Mouse (Mus musculus): Measurements from ENCODE around the gene Hist1h3d. TPM values are rescaled to one million over a fixed set of nuclear protein-coding genes. Genes with fewer than 3 reads are reported as not detected.
A peak's percentile ranks its signal among the peaks of the same experiment; 100 is the strongest.

Hist1h3d gene
- polyA plus RNA-seq, 1 experiment from 2014 or later, result 13.2 TPM

DNA sequence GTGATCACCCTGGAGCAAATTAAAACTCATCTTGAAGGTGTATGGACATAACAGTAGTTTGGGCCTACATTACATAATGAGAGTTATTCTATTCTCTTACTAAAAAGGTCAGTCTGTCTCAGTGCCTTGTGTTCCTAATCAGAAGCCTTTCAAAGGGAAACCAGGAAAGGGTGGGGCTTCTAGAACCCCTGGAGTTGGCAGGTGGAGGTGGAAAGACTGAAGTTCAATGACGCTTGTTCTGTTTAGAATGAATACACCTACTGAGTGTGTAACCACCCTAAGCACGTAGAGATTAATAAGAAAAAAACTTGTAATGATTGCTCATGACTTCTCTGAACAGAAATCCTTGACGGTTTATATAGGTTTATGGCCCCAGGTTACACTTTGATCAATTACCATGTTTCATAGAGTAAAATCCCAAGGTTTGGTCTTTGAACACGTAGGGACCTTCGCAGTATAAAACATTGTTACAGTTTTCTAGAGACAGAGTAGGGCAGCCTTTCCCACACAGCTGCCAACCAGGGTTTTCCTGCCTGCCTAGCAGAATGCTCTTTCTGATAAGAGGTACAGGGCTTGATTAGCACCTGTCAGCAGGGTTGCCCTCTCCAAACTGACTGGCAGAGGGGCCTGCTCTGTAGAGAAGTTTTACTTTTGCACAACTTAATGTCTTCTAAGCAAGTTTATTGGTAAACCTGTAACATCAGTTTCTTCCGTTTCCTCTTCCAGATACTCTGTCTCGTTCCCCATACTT lies 20.2 kb downstream of the Hist1h3d start:
- Histone ChIP-seq H3K9ac (ENCODE audit: low read length) (no peak overlapping the region), H3K9me3 (ENCODE audit: control insufficient read depth, low read length) (no peaks in the 10 kb centered on the region), H3K4me3 (ENCODE audit: low read depth, low read length) (no peak overlapping the region), H3K4me2 (ENCODE audit: low read depth, severe bottlenecking) (no peak overlapping the region), H3K27me3 (ENCODE audit: control insufficient read depth, insufficient read depth, low read length) (no peaks in the 10 kb centered on the region), H3K27ac (replicated peaks; ENCODE audit: low read depth, low read length) (no peak overlapping the region), H3K36me3 (ENCODE audit: control insufficient read depth, insufficient read depth, low read length) (no peaks in the 10 kb centered on the region), H3K4me1 (ENCODE audit: control insufficient read depth, insufficient read depth, low read length) (0 out of 2 replicates have a peak, but pooled peaks cover 5% of the 10 kb centered on the region)
- ATAC-seq (ENCODE audit: insufficient number of reproducible peaks, low FRiP score, low TSS enrichment, low read depth) (no peak), DNase-seq (ENCODE audit: low spot score) (no peak)
- 82% methylated on average over 7 of the region's 7 CpGs for WGBS

DNA sequence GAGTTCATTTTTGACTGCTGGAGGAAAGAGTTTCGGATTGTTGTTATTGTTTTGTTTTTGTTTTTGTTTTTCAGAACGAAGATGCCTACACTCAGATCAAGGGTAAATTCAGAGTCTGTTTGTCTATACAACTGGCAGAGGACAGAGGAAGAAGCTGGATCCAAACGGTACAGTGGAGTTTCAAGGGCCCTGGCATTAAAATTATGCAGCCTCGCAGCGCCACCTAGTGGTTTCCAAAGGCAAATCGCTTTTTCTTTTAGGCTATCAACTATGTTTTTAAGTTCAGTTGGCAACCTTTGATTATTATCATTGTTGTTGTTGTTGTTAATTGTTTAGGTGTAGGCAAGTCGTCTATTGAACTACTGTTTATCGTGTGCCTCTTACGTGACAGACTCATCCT lies 22.4 kb downstream of the Hist1h3d start:
- Histone ChIP-seq H3K27me3 (ENCODE audit: control insufficient read depth, insufficient read depth, low read length) (no peaks in the 10 kb centered on the region), H3K4me3 (ENCODE audit: low read depth, low read length) (no peak overlapping the region), H3K9ac (ENCODE audit: low read length) (no peak overlapping the region), H3K36me3 (ENCODE audit: control insufficient read depth, insufficient read depth, low read length) (no peaks in the 10 kb centered on the region), H3K9me3 (ENCODE audit: control insufficient read depth, low read length) (no peaks in the 10 kb centered on the region), H3K4me1 (ENCODE audit: control insufficient read depth, insufficient read depth, low read length) (0 out of 2 replicates have a peak, but pooled peaks cover 4% of the 10 kb centered on the region), H3K27ac (replicated peaks; ENCODE audit: low read depth, low read length) (no peak overlapping the region), H3K4me2 (ENCODE audit: low read depth, severe bottlenecking) (no peak overlapping the region)
- 6% methylated on average over 9 of the region's 9 CpGs for WGBS
- DNase-seq (ENCODE audit: low spot score) (peak; percentile 89), ATAC-seq (ENCODE audit: insufficient number of reproducible peaks, low FRiP score, low TSS enrichment, low read depth) (no peak)

DNA sequence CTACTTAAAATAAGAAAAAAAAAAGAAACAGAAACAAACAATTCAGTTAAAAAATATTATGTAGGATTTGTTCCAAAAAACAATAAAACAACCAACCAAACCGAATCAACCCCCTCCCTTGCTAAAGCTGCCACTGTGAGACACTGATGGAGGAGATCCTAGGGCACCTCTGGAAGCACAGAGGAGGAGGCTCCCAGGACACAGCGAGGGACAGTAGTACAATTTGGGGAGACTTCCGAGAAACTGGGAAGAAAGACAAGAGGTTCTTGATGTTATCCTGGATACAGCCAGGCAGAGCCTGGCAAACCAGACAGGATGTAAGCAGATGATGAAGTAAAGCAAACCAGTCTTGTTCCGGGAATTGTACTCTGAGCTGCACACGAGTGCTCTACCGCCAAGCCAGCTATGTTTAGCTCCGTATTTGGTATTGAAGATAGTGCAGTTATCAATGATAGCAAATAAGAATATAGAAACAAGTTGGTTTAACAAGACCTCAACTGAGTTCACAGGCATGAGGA lies 27.7 kb downstream of the Hist1h3d start:
- 80% methylated on average over 7 of the region's 7 CpGs for WGBS
- H3K36me3 ChIP-seq (ENCODE audit: control insufficient read depth, insufficient read depth, low read length), result no peaks in the 10 kb centered on the region
- no peaks in the 10 kb centered on the region for H3K9me3 ChIP-seq (ENCODE audit: control insufficient read depth, low read length)
- H3K27ac ChIP-seq (replicated peaks; ENCODE audit: low read depth, low read length), result no peak overlapping the region
- H3K4me1 ChIP-seq (ENCODE audit: control insufficient read depth, insufficient read depth, low read length), result no peaks in the 10 kb centered on the region
- H3K27me3 ChIP-seq (ENCODE audit: control insufficient read depth, insufficient read depth, low read length), result no peaks in the 10 kb centered on the region
- ATAC-seq (ENCODE audit: insufficient number of reproducible peaks, low FRiP score, low TSS enrichment, low read depth) (no peak), DNase-seq (ENCODE audit: low spot score) (no peak)
- H3K4me3 ChIP-seq (ENCODE audit: low read depth, low read length), result no peak overlapping the region
- H3K9ac ChIP-seq (ENCODE audit: low read length), result no peak overlapping the region
- no peak overlapping the region for H3K4me2 ChIP-seq (ENCODE audit: low read depth, severe bottlenecking)

DNA sequence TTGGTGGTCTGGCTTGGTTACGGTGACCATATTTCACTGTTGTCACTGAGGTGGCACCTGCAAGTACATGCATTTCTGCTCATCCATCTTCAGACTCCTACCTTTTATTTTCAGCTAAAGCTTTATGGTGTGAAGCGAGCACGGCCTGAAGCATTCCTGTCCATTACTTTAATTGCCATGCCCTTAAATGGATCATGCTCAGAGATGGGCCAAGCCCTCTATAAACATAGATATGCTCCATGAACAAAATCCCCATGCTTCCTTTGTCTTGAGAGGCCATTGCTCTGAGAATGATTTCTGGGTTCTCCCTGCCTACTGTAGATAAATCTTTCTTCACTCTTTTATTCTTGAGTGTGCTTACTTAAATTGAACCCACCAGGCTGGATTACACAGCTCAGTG lies 28.9 kb downstream of the Hist1h3d start:
- Histone ChIP-seq H3K27me3 (ENCODE audit: control insufficient read depth, insufficient read depth, low read length) (no peaks in the 10 kb centered on the region), H3K36me3 (ENCODE audit: control insufficient read depth, insufficient read depth, low read length) (no peaks in the 10 kb centered on the region), H3K9me3 (ENCODE audit: control insufficient read depth, low read length) (no peaks in the 10 kb centered on the region), H3K4me2 (ENCODE audit: low read depth, severe bottlenecking) (no peak overlapping the region), H3K4me3 (ENCODE audit: low read depth, low read length) (no peak overlapping the region), H3K9ac (ENCODE audit: low read length) (no peak overlapping the region), H3K27ac (replicated peaks; ENCODE audit: low read depth, low read length) (no peak overlapping the region), H3K4me1 (ENCODE audit: control insufficient read depth, insufficient read depth, low read length) (no peaks in the 10 kb centered on the region)
- ATAC-seq (ENCODE audit: insufficient number of reproducible peaks, low FRiP score, low TSS enrichment, low read depth) (no peak), DNase-seq (ENCODE audit: low spot score) (no peak)
- WGBS, result 84% methylated on average over 3 of the region's 3 CpGs

DNA sequence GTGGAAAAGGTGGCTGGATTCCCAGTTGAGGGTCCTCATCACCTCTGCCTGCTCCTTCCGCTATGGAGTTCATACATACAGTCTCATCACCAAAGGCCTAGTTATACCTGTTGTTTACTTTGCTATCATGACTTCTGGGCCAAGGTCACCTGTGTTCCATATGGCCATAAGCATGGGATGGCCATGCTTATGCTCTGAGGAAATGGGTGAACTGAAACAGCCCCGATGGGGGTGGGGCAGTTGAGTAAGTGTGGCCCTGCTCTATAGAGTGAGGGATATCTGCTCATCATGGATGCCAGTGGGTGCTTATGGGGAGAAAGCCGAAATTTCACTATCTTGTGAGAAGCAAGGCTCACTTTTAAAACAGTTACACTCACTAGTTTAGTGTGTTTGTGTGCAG lies 29.5 kb downstream of the Hist1h3d start:
- no peaks in the 10 kb centered on the region for H3K9me3 ChIP-seq (ENCODE audit: control insufficient read depth, low read length)
- no peaks in the 10 kb centered on the region for H3K4me1 ChIP-seq (ENCODE audit: control insufficient read depth, insufficient read depth, low read length)
- H3K27ac ChIP-seq (replicated peaks; ENCODE audit: low read depth, low read length), result no peak overlapping the region
- DNase-seq (ENCODE audit: low spot score) (no peak), ATAC-seq (ENCODE audit: insufficient number of reproducible peaks, low FRiP score, low TSS enrichment, low read depth) (no peak)
- H3K36me3 ChIP-seq (ENCODE audit: control insufficient read depth, insufficient read depth, low read length), result no peaks in the 10 kb centered on the region
- H3K27me3 ChIP-seq (ENCODE audit: control insufficient read depth, insufficient read depth, low read length), result no peaks in the 10 kb centered on the region
- WGBS, result 87% methylated on average over 3 of the region's 3 CpGs
- no peak overlapping the region for H3K4me3 ChIP-seq (ENCODE audit: low read depth, low read length)
- H3K9ac ChIP-seq (ENCODE audit: low read length), result no peak overlapping the region
- no peak overlapping the region for H3K4me2 ChIP-seq (ENCODE audit: low read depth, severe bottlenecking)

DNA sequence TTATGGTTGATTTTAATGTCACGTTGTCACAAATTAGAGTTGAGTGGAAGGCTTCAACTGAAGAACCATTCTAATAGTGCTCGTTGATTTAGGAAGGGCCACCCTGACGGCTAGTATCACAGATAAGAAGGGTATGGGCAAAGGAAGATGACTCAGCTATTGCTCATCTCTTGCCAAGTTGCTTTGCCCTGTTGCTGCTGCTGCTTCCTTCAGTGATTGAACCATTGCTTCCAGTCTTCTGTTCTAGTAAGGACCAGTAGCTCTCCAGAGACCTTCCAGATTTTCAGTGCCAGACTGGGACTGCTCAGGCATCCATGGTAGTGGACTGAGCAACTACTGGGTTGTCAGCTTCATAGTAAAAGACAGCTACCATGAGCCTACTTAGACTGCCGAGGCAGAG lies 33.6 kb downstream of the Hist1h3d start:
- H3K4me3 ChIP-seq (ENCODE audit: low read depth, low read length), result no peak overlapping the region
- H3K36me3 ChIP-seq (ENCODE audit: control insufficient read depth, insufficient read depth, low read length), result no peaks in the 10 kb centered on the region
- H3K4me1 ChIP-seq (ENCODE audit: control insufficient read depth, insufficient read depth, low read length), result no peaks in the 10 kb centered on the region
- H3K27me3 ChIP-seq (ENCODE audit: control insufficient read depth, insufficient read depth, low read length), result no peaks in the 10 kb centered on the region
- H3K27ac ChIP-seq (replicated peaks; ENCODE audit: low read depth, low read length), result no peak overlapping the region
- H3K4me2 ChIP-seq (ENCODE audit: low read depth, severe bottlenecking), result no peak overlapping the region
- 91% methylated on average over 4 of the region's 4 CpGs for WGBS
- no peaks in the 10 kb centered on the region for H3K9me3 ChIP-seq (ENCODE audit: control insufficient read depth, low read length)
- no peak for ATAC-seq (ENCODE audit: insufficient number of reproducible peaks, low FRiP score, low TSS enrichment, low read depth)
- H3K9ac ChIP-seq (ENCODE audit: low read length), result no peak overlapping the region
- no peak for DNase-seq (ENCODE audit: low spot score)

DNA sequence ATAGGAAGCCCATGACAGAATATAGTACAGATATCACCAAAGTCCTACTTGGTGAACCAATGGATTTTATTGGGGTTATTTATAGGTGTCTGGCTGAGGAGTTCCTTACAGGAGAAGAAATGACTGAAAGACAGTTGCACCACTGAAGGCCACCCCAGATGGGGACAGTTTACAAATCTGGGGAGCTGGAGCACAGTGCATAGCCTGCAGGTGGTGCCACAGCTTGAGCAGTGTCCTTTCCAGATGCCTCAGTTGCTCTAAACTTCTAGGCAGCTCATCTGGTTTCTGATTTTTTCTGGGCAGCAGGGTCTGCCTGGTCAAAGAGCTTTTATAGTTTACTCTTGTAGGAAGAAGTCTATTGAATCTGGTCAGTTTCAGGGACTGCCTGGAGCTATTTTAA lies 34.3 kb downstream of the Hist1h3d start:
- no peak overlapping the region for H3K27ac ChIP-seq (replicated peaks; ENCODE audit: low read depth, low read length)
- no peak overlapping the region for H3K4me3 ChIP-seq (ENCODE audit: low read depth, low read length)
- H3K4me2 ChIP-seq (ENCODE audit: low read depth, severe bottlenecking), result no peak overlapping the region
- ATAC-seq (ENCODE audit: insufficient number of reproducible peaks, low FRiP score, low TSS enrichment, low read depth) (no peak), DNase-seq (ENCODE audit: low spot score) (no peak)
- no peaks in the 10 kb centered on the region for H3K27me3 ChIP-seq (ENCODE audit: control insufficient read depth, insufficient read depth, low read length)
- H3K9ac ChIP-seq (ENCODE audit: low read length), result no peak overlapping the region
- no peaks in the 10 kb centered on the region for H3K4me1 ChIP-seq (ENCODE audit: control insufficient read depth, insufficient read depth, low read length)
- no peaks in the 10 kb centered on the region for H3K36me3 ChIP-seq (ENCODE audit: control insufficient read depth, insufficient read depth, low read length)
- H3K9me3 ChIP-seq (ENCODE audit: control insufficient read depth, low read length), result no peaks in the 10 kb centered on the region

DNA sequence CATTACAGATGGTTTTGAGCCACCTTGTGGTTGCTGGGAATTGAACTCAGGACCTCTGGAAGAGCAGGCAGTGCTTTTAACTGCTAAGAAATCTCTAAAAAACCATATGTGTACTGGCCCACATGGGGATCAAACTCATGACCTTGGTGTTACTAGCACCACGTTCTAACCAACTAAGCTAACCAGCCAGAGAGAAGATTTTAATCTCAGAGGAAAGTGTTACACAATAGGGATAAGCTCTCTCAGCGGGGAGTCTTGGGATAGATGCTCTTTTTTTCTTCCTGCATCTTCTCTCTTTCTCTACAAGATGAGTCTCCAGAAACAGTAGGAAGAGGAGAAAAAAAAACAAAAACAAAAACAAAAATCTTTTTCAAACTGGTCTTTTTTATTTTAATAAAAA lies 34.8 kb downstream of the Hist1h3d start:
- no peak overlapping the region for H3K4me3 ChIP-seq (ENCODE audit: low read depth, low read length)
- H3K9me3 ChIP-seq (ENCODE audit: control insufficient read depth, low read length), result no peaks in the 10 kb centered on the region
- H3K36me3 ChIP-seq (ENCODE audit: control insufficient read depth, insufficient read depth, low read length), result no peaks in the 10 kb centered on the region
- no peak for DNase-seq (ENCODE audit: low spot score)
- no peak for ATAC-seq (ENCODE audit: insufficient number of reproducible peaks, low FRiP score, low TSS enrichment, low read depth)
- 76% methylated on average over 2 of the region's 2 CpGs for WGBS
- no peak overlapping the region for H3K27ac ChIP-seq (replicated peaks; ENCODE audit: low read depth, low read length)
- H3K27me3 ChIP-seq (ENCODE audit: control insufficient read depth, insufficient read depth, low read length), result no peaks in the 10 kb centered on the region
- no peak overlapping the region for H3K4me2 ChIP-seq (ENCODE audit: low read depth, severe bottlenecking)
- H3K9ac ChIP-seq (ENCODE audit: low read length), result no peak overlapping the region
- no peaks in the 10 kb centered on the region for H3K4me1 ChIP-seq (ENCODE audit: control insufficient read depth, insufficient read depth, low read length)

DNA sequence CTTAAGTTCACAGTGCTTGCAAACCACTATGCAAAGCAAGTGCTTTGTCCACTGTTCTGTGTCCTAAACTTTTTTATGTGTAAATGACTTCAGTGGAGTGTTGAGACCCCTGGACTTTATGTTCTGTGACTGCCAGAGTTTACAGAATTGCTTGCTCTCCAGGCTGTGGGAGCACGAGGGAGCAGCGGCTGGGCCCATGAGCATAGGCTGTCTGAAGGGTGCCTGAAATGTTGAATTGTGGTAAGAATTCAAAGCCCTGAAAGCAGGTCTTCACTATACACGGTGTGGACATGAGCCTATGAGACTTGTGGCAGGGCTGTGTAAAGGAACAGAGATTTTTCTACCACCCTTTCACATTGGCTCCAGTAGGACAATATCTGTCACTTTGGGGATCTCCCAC lies 36.1 kb downstream of the Hist1h3d start:
- Histone ChIP-seq H3K27ac (replicated peaks; ENCODE audit: low read depth, low read length) (no peak overlapping the region), H3K9me3 (ENCODE audit: control insufficient read depth, low read length) (no peaks in the 10 kb centered on the region), H3K9ac (ENCODE audit: low read length) (no peak overlapping the region), H3K4me2 (ENCODE audit: low read depth, severe bottlenecking) (no peak overlapping the region), H3K4me1 (ENCODE audit: control insufficient read depth, insufficient read depth, low read length) (no peaks in the 10 kb centered on the region), H3K27me3 (ENCODE audit: control insufficient read depth, insufficient read depth, low read length) (no peaks in the 10 kb centered on the region), H3K4me3 (ENCODE audit: low read depth, low read length) (no peak overlapping the region), H3K36me3 (ENCODE audit: control insufficient read depth, insufficient read depth, low read length) (no peaks in the 10 kb centered on the region)
- ATAC-seq (ENCODE audit: insufficient number of reproducible peaks, low FRiP score, low TSS enrichment, low read depth), result no peak
- 89% methylated on average over 3 of the region's 3 CpGs for WGBS
- no peak for DNase-seq (ENCODE audit: low spot score)

Data from limb, embryonic 11.5 days (tissue).